Mouse (Mus musculus) heart, postnatal 36 days (tissue): ENCODE data around the gene Fbxl16. TPM values are rescaled to one million over a fixed set of nuclear protein-coding genes. Genes with fewer than 3 reads are reported as not detected.

Experiments
- DNase-seq, 2 experiments: peaks; one replicate each; pipeline ENCODE4 v3.0.0; 2021 to 2022
- intact Hi-C: fragments of 180-260 bp; cut with DNase I; formaldehyde crosslinking; loops from one replicate; pipeline ENCODE4 v1.15.1; 2025
- microRNA-seq, 2 experiments: library from miRNA; unstranded; fragments of <30 nt; microRNA quantifications; one replicate each; pipeline ENCODE4 v1.2.0; 2021; ENCODE audit warnings: borderline number of aligned reads in 2 of 2
- total RNA-seq, 2 experiments: library from RNA; stranded (reverse); gene quantifications; 2 replicates each; pipeline ENCODE4 v1.2.3; 2021

The Fbxl16 gene
- total RNA-seq, 2 experiments from 2014 or later, result 1.2 to 1.5 TPM

- DNase-seq, result no peak
- intact Hi-C loops, result loop anchor here (2.0 kb wide), 1 partner anchor 25 kb away; the partner anchor contains the start of gene Rhot2
Observed at GRCm38 (mm10) chr17:25869498-25869897, 60.6 kb downstream of the Fbxl16 start.

- intact Hi-C loops, result loop anchor here (2.0 kb wide), 1 partner anchor 25 kb away; the partner anchor contains the start of gene Rhot2
- DNase-seq, result no peak
Observed at GRCm38 (mm10) chr17:25869954-25870353, 61.1 kb downstream of the Fbxl16 start.

Small RNAs within 50 kb of the gene (microRNA-seq; reads per million reads assigned to microRNA genes)
- gene Mir3082 (0 to 0.67 reads per million in 2 experiments), gene Mir6966 (0 to 6.1 reads per million in 2 experiments)

Other genes with a start within 250 kb of the Fbxl16 start
- under 1 TPM; 0.33 to 0.49 TPM for gene Sox8, start 238.4 kb upstream of the Fbxl16 start, total RNA-seq
- 10 to 100 TPM; 27.4 to 33.8 TPM for gene Lmf1, start 230.0 kb upstream of the Fbxl16 start, total RNA-seq
- gene Gng13, start 91.9 kb upstream of the Fbxl16 start, total RNA-seq, result under 1 TPM; 0.98 to 1.00 TPM
- gene Chtf18, start 81.7 kb upstream of the Fbxl16 start, total RNA-seq, result 1 to 10 TPM; 1.0 to 2.1 TPM
- gene Rpusd1, start 81.4 kb upstream of the Fbxl16 start, total RNA-seq, result 1 to 10 TPM; 3.7 to 5.1 TPM
- gene Mslnl, start 73.0 kb upstream of the Fbxl16 start, total RNA-seq, result not detected
- gene Msln, start 54.7 kb upstream of the Fbxl16 start, total RNA-seq, result 10 to 100 TPM; 16.1 to 22.2 TPM
- gene Narfl, start 35.3 kb upstream of the Fbxl16 start, total RNA-seq, result 10 to 100 TPM; 40.9 to 44.8 TPM
- gene Haghl, start 23.4 kb upstream of the Fbxl16 start, total RNA-seq, result 10 to 100 TPM; 10.7 to 11.4 TPM
- gene Ccdc78, start 22.5 kb upstream of the Fbxl16 start, total RNA-seq, result not detected
- gene Fam173a, start 16.2 kb upstream of the Fbxl16 start, total RNA-seq, result 10 to 100 TPM; 39.2 to 39.7 TPM
- under 1 TPM in 1 of 2 experiments, not detected in 1; 0.46 TPM for gene AC134908.4, start 13.4 kb upstream of the Fbxl16 start, total RNA-seq
- gene Metrn, start 11.9 kb upstream of the Fbxl16 start, total RNA-seq, result 10 to 100 TPM; 64.3 to 72.0 TPM
- 10 to 100 TPM; 10.5 to 11.4 TPM for gene Wdr24, start 14.5 kb downstream of the Fbxl16 start, total RNA-seq
- gene Jmjd8, start 19.8 kb downstream of the Fbxl16 start, total RNA-seq, result 10 to 100 TPM; 30.8 to 35.3 TPM
- gene Stub1, start 24.3 kb downstream of the Fbxl16 start, total RNA-seq, result 100 to 1,000 TPM; 111 to 116 TPM
- 1 to 10 TPM; 1.4 to 1.9 TPM for gene Rhbdl1, start 28.2 kb downstream of the Fbxl16 start, total RNA-seq
- gene Gm20683, start 32.7 kb downstream of the Fbxl16 start, total RNA-seq, result 1 to 10 TPM; 2.2 to 3.3 TPM
- 100 to 1,000 TPM; 110 to 115 TPM for gene Rhot2, start 35.8 kb downstream of the Fbxl16 start, total RNA-seq
- gene Wdr90, start 52.4 kb downstream of the Fbxl16 start, total RNA-seq, result 1 to 10 TPM; 1.7 to 2.0 TPM
- gene Mcrip2, start 59.7 kb downstream of the Fbxl16 start, total RNA-seq, result 100 to 1,000 TPM; 272 to 286 TPM
- 10 to 100 TPM; 16.1 to 18.1 TPM for gene Mettl26, start 66.0 kb downstream of the Fbxl16 start, total RNA-seq
- gene Wfikkn1, start 71.8 kb downstream of the Fbxl16 start, total RNA-seq, result under 1 TPM; 0.41 to 0.64 TPM
- 10 to 100 TPM; 18.4 to 21.2 TPM for gene Rab40c, start 110.6 kb downstream of the Fbxl16 start, total RNA-seq
- gene Pigq, start 135.9 kb downstream of the Fbxl16 start, total RNA-seq, result 10 to 100 TPM; 45.6 to 48.2 TPM
- under 1 TPM in 1 of 2 experiments, not detected in 1; 0.19 TPM for gene Nhlrc4, start 135.9 kb downstream of the Fbxl16 start, total RNA-seq
- gene A930017K11Rik, start 143.5 kb downstream of the Fbxl16 start, total RNA-seq, result under 1 TPM; 0.19 to 0.33 TPM
- 1 to 10 TPM; 7.2 TPM for gene Capn15, start 176.7 kb downstream of the Fbxl16 start, total RNA-seq